Mouse (Mus musculus) neural tube, embryonic 10.5 days (tissue): ENCODE measurements at regions not wholly inside any gene's neighbourhood (a gene's known extent, or its start where the extent isn't known, plus 50 kb on each side); places are given as distances from the start of the nearest gene placed in this dataset.

ENCODE experiments used
- DNase-seq: peaks from one replicate; pipeline ENCODE4 v3.0.0-alpha.2; 2017; ENCODE audit warnings: low spot score; ENCODE audit errors: extremely low spot score

DNA sequence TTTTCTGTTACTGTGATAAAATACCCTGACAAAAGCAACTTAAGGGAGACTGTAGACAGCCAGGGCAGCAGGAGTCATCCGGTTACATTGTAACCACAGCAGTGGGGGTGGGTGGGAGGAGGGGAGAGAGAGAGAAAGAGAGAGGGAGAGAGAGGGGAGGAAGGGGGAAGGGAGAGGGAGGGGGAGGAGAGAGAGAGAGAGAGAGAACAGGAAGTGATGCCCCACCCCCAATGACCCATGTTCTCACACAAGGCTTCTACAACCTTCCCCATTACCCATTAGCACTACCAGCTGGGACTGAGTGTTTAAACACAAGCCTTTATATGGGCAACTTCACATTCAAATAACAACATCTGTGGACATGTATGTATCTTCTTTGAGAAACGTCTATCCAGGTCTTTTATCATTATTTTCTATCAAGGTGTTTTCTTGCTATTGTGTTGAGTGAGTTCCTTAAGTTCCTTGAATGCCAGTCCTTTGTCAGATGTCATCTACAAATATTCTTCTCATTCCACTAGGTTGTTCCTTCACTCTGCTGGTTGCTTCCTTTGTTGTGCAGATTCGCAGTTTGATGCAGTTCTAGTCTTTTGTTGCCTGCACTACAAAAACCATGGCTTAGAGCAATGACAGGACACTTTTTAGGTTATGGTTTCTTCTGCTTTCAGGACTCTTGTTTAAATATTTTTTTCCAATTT, 274.7 kb upstream of the Ddx18 start:
- no peak for DNase-seq

DNA sequence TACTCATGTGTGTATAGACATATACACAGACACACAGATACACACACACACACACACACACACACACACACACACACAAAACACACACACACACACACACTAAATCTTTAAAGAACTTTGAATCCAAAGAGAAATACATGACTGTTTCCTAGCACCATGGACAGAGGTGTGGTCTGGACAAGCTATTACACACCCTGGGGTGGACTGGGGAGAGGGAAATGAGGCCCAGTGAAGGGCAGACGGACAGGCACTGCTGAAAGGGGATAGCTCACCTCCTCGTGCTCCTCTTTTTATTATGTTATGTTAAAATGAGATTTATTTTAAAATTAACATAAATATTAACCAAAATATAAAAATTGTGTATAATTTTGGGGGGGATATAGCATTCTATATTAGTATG, 265.8 kb upstream of the Ddx18 start:
- DNase-seq, result no peak

DNA sequence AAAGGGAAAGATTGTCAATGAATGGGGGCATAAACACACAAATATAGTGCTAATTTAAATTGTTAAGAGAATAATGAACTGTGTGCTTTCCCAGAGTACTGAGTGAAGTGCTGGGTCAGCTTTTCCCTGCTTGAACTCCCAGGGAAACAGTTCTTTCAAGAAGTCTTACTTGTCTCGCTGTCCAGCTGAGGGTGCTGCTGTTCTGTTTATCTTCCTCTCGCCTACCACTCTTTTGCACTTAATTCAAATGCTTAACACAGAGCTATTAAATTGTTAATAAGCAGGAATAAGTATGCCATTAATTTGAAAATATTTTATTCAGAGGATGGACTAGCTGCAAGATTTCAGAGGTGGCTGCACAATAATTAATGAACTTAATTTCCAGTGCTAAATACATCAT, 262.5 kb upstream of the Ddx18 start:
- DNase-seq, result no peak

DNA sequence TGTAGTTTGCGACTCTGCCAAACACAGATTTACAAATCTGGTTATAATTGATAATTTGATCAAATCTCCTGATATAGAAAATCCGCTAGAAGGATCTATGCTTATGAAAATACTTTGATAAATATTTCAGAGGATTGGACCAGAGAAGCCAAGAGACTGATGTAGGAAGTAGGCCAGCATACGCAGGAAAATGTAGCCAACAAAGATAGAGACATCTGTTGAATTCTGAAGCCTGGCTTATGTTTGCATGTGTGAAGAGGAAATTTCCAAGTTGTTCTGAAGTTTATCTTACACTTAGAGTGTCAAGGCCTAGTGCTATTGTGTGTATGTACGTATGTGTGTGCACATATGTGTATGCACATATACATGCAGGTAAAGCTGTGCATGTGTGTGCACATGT, 255.2 kb upstream of the Ddx18 start:
- no peak for DNase-seq

DNA sequence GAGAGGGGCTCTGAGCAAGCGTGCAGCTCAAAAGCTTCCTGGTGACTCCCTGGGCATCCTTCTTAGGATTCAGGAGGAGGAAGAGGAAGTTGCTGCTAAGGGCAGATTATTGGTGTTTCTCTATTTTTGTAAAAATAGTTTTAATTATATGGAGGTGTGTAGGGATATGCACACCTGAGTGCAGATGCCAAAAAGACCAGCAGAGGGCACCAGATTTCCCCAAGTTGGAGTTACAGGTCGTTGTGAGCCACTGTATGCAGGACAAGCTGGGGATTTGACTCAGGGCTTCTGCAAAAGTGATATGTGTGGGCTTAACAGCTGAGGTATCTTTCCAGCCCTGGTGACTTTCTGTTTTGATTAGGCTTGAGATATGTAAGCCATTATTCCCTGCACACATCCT, 235.5 kb upstream of the Ddx18 start:
- no peak for DNase-seq

DNA sequence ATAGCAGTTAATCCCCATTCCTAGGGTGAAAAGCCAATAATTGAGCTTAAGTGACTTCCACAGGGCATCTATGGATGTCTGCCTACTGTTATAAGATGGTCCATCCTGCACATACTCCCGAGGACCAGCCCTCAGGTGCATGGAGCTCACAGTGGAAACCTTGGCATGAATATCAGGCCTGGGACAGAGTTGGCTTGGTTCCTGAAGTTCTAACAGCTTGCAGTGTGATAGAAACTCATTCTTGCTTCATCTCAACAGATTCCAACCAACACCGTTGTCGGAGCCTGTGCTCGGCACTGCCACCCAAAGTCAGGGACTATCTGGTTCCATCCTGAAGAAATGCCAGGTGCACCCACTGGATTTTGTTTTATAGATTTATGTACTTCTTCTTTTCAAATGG, 234.7 kb upstream of the Ddx18 start:
- no peak for DNase-seq

DNA sequence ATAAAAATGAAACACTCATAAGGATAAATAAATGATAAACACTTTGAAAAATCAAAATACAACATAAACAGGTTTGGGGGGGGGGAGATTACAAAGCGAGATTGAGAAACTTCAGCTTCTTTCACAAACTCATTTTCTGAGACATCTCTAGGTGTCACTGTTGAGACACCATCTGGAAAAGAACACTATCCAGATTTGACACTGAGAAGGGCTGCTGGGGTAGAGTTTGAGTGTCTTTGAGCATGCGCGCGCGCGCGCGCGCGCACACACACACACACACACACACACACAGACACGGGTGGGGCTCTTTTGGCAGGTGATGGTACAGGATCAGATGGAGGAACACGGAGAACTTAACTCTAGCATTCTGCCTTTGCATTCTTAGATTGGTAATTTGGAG, 230.7 kb upstream of the Ddx18 start:
- no peak for DNase-seq

DNA sequence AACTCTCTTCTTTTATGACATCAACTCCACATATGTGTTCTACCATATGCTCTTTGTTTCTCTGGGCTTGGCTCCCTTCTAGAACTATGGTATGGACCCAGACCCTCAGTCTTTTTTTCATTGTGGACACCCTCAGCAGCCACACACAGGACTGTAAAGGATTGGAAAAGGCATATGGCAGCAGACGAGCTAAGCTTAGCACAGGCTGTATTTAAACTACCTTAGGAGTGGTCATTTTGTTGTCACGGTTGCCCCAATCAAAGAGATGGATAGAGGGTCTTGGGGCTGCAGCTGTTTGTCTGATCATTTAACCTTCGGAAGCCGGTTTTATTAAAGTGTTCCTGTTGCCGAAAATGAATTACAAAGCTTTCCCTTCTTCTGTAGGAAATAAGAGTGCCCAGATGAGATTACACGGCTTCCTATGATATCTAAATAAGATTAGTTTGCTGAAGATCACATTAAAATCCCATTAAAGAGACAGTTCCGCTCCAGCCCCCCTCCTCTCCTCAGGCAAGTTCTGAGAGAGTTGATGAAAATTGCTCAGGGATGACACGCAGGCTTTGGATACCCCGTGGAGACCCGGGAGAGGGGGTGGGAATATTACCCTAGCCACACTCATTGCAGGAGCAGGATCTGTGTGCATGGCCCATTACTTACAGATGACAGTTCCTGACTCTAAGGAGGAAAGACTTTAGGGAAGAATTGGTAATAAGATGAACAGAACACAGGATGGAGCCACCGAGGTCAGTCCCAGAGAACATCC, 227.4 kb upstream of the Ddx18 start:
- no peak for DNase-seq

DNA sequence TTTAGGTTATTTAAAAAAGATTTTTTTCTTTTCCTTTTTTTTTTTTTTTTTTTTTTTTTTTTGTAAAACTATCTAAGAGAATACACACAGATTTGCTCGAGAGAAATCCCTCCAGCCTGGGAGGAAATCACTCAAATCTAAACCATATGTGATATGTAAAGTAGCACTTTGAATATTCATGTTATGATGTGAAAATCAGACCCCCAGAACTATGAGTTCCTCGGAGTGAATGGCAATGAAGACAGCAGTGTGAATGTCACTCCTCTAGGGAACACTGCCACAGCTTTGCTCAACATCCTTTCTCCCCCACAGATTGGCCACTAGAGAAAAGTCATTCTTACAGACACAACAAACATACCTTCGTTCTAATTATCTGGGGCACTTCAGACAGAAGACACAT, 217.8 kb upstream of the Ddx18 start:
- DNase-seq, result no peak

DNA sequence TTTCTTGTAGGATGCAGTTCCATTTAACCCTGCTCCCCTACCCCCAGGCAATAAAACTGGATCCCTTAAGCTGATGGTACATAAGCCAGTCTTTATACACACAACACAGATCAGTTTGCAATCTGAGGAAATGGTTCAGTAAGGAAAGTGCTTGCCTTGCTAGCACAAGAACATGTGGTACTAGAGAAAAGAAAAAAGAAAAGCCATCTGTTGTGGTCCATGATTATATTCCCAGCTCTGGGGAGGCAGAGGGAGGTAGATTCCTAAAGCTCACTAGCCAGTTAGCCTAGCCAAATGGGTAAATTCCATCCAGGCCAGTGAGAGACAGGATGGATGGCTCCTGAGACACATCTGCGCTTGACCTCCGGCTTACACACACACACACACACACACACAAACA, 206.2 kb upstream of the Ddx18 start:
- DNase-seq, result no peak

DNA sequence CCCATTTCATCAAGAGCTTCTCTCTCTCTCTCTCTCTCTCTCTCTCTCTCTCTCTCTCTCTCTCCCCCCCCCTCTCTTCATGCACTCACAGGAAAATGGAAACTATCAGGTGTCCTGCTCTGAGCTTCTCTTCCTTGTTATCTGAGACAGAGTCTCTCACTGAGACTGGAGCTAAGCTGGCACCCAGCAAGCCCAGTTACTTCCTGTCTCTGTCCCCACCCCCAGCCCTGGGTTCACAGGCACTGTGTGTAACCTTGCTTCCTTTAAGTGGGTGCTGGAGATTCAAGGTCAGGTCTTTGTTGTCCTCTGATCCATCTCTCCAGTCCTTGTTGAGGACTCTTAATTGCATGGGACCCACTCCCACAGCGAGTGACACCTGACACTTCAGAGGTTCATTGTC, 203.7 kb upstream of the Ddx18 start:
- no peak for DNase-seq

DNA sequence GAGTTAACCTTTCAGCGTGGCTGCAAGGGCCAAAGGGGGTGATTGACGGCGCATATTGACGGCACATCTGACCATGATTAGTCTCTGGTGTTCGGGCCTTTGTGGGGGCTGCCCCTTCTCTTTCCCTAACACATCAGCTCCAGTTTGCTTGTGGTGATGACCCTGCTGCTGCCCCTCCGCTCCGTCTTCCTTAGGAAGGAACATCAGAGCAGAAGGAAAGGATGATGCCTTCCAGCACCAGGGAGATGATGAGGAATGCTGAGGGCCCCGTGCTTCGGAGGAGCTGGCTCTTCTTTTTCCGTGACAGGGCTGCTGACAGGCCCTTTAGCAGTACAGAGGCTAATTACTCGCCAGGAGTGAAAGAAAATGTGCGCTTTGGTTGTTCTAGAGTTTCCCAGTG, 203.1 kb upstream of the Ddx18 start:
- peak; percentile 40 for DNase-seq

DNA sequence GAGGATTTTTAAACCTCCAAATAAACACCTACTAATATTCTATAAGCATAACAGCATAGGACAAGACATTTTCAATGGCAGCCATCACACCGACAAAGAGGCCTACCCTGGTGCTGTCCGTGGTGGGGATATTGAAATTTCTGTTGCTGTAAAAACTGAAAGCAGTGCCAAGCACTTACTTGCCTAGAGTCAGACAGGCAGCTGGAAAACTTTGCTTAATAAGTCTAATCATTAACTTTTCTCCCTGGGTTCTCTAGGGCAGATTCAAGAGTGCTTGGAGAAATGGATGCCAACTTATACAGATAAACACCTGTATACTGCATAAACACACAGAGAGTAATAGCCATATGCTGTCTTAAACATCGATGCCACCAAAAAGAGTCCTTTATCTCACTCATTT, 192.3 kb upstream of the Ddx18 start:
- DNase-seq, result no peak

DNA sequence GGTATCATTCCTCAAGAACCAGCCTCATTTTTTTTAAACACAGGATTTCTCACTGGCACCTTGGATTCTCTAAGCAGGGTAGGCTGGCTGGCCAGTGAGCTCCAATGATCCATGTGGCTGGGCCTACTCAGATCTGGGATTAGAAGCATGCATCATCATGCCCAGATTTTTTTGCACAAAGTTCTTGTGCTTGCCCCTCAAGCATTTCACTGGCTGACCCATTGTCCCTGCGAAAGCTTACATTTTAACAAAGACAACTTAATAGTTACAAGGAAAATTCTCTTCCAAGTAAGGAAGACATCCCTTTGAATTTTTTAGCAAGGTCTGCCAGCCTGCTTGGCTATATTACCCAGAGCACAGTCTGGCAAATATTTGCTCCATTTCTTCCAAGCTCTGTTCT, 177.4 kb upstream of the Ddx18 start:
- no peak for DNase-seq

DNA sequence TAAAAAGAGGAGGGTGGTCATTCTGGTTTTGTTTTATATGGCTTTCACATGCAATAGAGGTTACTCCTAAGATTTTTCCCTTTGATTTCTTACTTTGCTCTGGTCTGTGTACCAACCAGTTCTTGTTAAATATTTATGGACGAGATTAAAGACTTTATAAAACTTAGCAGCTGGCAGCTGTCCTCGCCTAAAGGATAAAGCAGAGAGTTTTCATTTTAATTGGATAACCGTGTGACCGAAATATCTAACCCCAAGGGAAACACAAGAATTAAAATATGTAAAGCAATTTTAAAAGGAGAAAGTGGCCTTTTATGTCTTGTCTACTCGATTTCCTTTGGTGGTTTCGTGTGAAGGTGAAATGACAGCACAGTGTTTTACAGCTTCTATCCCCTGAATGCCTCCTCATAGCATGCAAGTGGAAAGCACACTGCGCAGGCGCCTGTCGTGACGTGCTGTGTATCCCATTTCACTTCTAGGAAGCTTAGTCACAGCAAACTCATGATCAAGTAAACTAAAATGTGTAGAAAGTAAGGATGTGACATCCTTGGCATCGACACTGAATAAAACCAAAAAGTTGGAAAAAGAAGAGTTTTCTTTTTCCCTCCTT, 167.4 kb upstream of the Ddx18 start:
- no peak for DNase-seq

DNA sequence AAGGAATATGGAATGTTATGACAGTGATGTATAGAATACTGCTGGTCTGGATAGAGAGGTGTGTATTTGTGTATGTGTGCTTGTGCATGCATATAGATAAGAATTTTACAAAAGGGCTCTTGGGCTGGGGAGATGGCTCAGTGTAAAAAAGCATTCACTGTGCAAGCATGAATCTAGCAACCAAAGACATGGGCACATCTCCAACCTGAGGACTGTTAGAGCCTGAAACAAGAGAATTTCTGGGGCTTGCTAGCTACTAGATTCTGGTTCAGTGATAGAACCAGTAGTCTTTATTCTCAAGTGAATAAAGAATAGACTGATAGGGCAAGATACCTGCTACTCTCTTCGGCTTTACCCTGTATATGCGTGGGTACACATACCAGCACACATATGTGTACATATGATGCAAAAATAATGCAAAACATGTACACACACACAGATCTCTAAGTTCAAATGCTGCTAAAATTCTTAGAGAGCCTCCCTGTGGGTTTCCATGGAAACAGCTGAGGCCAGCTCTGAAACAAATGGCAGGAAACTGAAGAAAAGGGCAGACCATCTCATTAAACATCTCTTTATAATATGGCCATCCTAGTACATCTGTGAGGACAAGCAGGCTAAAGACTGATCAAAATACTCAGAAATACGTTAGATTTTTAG, 166.8 kb upstream of the Ddx18 start:
- no peak for DNase-seq

DNA sequence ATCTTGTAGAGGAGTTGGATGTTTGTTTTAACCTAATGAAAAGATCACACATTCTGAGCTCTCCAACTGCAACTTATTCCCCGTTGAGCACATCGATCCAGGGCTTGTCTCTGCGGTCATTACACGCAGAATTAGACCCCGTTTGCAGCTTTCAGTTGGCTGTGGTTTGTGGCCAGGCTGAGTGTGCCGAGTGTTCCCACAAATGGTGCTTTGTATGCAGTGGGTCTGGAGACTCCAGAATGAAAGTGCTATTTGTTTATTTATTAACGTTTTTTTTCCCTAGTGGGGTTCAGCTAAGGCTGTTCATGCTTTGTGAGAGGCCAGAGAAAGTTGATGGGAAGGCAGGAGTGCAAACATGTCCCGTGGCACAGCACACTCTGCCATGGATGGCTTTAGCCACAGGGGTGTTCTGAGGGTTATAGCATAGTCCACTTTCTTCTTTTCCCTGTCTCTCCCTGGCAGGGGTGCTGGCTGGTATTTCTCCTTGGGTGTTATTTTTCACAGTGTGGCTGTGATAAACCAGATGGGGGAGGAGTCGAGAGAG, 141.6 kb upstream of the Ddx18 start:
- DNase-seq, result no peak

DNA sequence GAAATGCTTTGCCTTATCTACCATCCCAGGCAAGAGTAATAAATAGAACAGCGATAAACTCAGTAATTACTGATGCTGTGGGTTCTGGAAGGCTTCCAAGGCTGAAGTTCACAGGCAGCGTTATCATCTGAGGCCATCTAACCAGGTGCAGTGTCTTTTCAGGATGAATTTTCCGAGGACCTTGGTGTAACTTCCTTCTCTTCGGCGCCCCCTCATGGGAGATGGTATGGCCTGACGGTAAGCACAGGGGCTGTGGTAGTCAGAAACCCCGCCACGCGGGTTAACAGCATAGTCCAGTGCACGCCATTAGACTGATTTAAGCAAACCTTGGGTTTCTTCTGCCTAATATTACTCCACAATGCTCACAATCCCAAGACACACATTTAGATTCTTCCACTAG, 140.5 kb upstream of the Ddx18 start:
- no peak for DNase-seq

DNA sequence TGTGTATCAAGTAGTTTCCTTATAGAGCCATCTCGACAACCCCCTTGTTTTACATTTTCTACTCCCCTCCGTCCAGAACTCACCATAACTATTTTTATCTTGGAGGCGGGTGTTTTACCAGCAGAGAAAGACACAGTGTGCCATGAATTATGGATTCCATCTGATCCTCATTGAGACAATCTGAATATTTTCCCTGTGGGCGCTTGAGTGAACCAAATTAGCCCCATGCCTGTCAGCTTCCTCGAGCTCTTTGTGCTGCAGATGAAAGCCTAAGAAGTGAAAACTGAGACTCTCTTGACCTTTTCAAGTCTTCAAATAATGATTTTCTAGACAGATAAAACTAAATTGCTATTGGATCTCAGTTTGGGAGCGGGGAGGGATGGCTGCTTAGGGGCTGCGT, 134.0 kb upstream of the Ddx18 start:
- DNase-seq, result no peak

DNA sequence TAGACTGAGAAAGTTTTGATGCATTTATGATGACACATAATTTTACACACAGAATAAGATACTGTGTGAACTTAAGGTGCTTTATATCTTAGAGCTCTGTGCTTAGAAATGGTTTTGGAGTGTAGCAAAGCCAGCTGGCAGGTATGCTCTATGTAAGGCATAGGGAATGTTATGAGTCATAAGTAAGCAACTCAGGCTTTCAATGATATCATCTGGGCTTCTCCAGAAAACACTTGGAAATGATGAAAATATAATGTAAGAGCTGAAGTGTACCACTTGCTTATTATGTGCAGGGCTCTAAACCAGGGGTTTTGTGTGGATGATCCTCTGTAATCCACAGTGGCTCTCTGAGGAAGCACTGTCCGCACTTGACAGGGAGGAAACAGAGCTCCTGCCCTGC, 86.1 kb upstream of the Ddx18 start:
- no peak for DNase-seq

DNA sequence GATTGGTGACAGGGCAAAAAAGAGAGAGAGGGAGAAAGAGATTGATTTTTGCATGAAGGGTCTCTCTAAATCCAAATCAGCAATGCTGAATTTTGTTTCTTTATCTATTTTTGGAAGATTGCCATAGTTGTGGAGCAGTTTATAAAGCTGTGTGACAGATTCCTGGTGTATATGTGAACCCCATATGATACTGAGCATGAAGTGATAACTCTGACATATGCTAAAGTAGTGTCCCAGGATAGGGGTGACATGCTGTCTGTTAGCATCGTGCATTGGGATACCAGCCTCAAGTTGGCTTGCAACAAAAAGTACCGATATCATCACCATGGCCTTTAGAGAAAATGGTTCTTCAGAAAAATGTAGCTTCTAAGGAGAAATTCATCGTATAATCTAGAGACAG, 82.3 kb upstream of the Ddx18 start:
- DNase-seq, result no peak

DNA sequence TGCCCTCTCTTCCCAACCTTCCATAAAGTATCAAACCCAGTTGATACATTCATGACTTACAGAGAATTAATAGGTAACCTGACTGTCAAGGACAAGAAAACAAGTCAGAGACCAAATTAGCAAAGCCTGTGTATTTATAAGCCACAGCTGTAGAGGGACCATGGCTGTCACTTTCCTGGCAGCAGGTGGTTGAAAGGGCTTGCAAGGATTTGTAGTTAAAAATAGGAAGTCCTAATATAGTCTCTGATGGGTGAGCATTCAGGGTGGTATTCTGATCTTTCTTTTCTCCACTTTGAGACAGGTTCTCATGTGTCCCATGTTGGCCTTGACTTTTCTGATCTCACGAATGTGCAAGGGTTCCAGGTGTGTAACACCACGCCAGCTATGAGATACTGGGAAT, 63.7 kb upstream of the Ddx18 start:
- DNase-seq, result no peak
